Mouse (Mus musculus): ENCODE measurements around the gene Arsb. TPM values are rescaled to one million over a fixed set of nuclear protein-coding genes. Genes with fewer than 3 reads are reported as not detected.
A peak's percentile ranks its signal among the peaks of the same experiment; 100 is the strongest.

The Arsb gene
- polyA plus RNA-seq, 1 experiment from 2014 or later: 7.6 TPM

DNA sequence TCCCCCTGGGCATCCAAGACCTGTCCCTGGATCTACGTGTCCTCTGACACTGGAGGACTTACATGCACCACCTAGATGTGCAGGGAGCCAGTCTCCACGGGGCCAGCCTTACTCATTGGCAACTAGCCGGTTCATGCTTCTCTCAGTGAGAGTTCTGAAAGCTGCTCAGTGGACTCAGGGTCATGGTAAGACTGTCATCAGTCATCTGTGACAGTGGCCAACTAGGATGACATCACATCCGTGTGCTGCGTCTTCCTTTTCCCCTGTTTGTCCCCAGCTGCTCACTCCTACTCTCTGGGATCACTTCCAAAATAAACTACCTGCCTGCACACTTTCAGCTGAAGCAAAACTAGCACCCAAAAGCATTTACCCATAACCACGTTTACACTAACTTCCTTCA, 50.6 kb downstream of the Arsb start:
- 54% methylated on average over 6 of the region's 6 CpGs for WGBS
- H3K4me3 ChIP-seq: no peak overlapping the region
- peaks cover 11% of the 10 kb centered on the region for H3K4me1 ChIP-seq (replicated peaks)
- H3K9ac ChIP-seq: no peak overlapping the region
- 0 out of 2 replicates have a peak, but pooled peaks cover 2% of the 10 kb centered on the region for H3K36me3 ChIP-seq
- ATAC-seq (ENCODE audit: insufficient number of reproducible peaks, low FRiP score): peak; percentile 45; the same call in 1 of the 2 replicates
- H3K27ac ChIP-seq (ENCODE audit: poor library complexity, severe bottlenecking): no peak overlapping the region
- H3K4me2 ChIP-seq: no peak overlapping the region
- peaks cover 3% of the 10 kb centered on the region; the same call in 1 of the 2 replicates for H3K9me3 ChIP-seq (replicated peaks)
- no peaks in the 10 kb centered on the region for H3K27me3 ChIP-seq (replicated peaks)

DNA sequence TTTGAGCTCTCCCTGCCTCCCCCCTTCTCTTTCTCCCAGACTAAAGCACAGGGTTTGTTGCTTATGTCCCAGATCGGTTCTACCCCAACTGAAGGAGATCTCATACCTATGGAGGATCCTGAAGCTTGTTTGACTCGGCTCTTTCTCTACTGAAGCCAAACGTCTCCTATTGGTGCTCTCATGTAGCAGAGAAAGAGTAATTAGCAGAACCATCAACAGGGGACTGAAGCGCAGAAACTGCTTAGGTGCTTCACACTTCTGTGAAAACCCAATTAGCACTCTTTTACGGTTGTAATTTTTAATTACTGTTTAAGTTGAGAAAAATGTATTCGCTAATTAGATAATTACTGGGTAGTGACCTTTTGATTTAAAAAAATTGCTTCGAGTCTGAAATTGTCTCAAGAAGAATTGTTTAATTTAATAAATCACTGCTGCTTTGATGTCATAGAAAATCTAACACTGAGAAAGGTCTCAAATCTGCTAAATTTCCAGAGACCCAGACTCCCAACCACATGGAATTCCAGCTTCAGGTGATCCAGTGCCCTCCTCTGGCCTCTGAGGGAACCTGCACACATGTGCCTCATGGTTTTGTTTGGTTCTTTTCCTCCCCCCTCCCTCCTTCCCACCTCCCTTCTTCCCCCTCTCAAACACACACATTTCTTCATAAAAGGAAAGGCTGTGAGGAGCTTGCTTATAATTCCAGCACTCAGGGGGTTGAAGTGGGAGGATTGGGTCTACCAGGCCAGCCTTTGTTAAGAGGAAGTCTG, 54.5 kb downstream of the Arsb start:
- no peak for ATAC-seq (ENCODE audit: insufficient number of reproducible peaks, low FRiP score)

DNA sequence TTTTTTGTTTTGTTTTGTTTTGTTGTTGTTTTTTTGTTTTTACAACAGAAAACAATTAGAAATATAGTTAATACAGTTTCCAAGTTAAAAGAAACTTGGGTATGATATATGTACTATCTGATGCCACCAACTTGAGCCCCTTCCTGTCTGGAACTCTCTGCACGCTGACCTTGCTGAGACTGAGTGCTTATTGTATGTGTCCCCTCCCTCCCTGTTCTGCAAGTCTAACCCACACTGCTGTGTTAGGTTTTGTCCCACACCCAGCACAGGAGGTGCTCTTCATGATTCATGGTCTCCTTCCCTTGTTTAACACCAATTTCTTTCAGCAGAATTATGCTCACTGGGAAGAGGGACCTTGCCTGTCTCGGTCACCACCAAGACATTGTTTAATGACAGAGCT, 56.3 kb downstream of the Arsb start:
- no peaks in the 10 kb centered on the region for H3K27me3 ChIP-seq (replicated peaks)
- no peaks in the 10 kb centered on the region for H3K36me3 ChIP-seq
- no peak for ATAC-seq (ENCODE audit: insufficient number of reproducible peaks, low FRiP score)
- WGBS: 61% methylated on average over 2 of the region's 2 CpGs
- no peak overlapping the region for H3K4me2 ChIP-seq
- no peak overlapping the region for H3K27ac ChIP-seq (ENCODE audit: poor library complexity, severe bottlenecking)
- H3K4me3 ChIP-seq: no peak overlapping the region
- H3K9me3 ChIP-seq (replicated peaks): no peaks in the 10 kb centered on the region; the same call in 1 of the 2 replicates
- H3K9ac ChIP-seq: no peak overlapping the region
- peaks cover 8% of the 10 kb centered on the region for H3K4me1 ChIP-seq (replicated peaks)

More for the DNA sequence above, 54.5 kb downstream of the Arsb start:
- Histone ChIP-seq H3K27ac (ENCODE audit: poor library complexity, severe bottlenecking) (no peak overlapping the region), H3K9ac (no peak overlapping the region), H3K27me3 (replicated peaks) (no peaks in the 10 kb centered on the region), H3K36me3 (no peaks in the 10 kb centered on the region), H3K9me3 (replicated peaks) (no peaks in the 10 kb centered on the region), H3K4me1 (replicated peaks) (peaks cover 19% of the 10 kb centered on the region), H3K4me2 (no peak overlapping the region), H3K4me3 (no peak overlapping the region)
- 81% methylated on average over 7 of the region's 7 CpGs for WGBS

DNA sequence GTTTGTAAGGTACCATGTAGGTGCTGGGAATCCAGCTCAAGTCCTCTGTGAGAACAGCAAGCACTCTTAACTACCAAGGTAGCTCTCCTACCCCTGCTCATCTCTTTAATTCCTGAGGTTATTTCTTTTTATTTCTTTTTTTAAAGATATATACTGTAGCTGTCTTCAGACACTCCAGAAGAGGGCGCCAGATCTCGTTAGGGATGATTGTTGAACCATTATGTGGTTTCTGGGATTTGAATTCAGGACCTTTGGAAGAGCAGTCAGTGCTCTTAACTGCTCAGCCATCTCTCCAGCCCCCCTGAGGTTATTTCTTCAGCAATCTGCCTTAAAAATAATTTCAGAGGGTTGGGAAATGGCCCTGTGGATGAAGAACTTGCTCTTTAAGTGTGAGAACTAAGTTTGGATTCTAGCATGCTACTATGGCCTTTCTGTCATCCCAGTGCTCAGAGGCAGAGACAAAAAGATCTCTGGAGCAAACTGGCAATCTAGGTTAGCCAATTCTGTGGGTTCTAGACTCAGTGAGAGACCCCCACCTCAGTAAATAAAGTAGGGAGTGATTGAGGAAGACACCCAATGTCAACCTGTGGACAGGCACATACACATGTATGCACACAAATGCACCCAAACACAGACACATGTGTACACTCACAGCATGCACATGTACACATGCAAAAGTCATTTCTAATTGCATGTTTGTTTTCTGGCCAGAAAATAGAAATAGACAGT, 58.3 kb downstream of the Arsb start:
- 66% methylated on average over 2 of the region's 2 CpGs for WGBS
- no peaks in the 10 kb centered on the region for H3K36me3 ChIP-seq
- no peaks in the 10 kb centered on the region for H3K27me3 ChIP-seq (replicated peaks)
- H3K4me1 ChIP-seq (replicated peaks): peaks cover 8% of the 10 kb centered on the region
- no peak overlapping the region for H3K27ac ChIP-seq (ENCODE audit: poor library complexity, severe bottlenecking)
- H3K4me2 ChIP-seq: no peak overlapping the region
- H3K9me3 ChIP-seq (replicated peaks): no peaks in the 10 kb centered on the region; the same call in 1 of the 2 replicates
- ATAC-seq (ENCODE audit: insufficient number of reproducible peaks, low FRiP score): no peak
- no peak overlapping the region for H3K4me3 ChIP-seq
- H3K9ac ChIP-seq: no peak overlapping the region

DNA sequence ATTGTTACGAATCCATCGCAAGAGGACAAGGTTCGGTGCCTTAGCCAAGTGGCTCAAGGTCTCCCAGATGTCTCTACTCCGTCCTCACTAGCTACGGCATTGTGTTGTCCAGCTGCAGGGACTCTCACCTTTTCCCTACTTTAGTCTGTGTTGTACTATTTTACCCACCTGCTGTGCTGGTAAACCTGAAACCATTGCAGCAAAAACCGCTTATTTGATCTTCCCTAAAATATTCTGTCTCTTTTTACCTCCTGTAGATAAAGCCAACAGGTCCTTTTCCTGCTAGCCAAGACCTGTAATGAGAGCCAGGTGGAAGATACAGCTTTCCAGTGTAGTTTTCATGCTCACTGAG, 58.8 kb downstream of the Arsb start:
- Histone ChIP-seq H3K9me3 (replicated peaks) (no peaks in the 10 kb centered on the region; the same call in 1 of the 2 replicates), H3K9ac (no peak overlapping the region), H3K36me3 (no peaks in the 10 kb centered on the region), H3K4me1 (replicated peaks) (peaks cover 8% of the 10 kb centered on the region), H3K27me3 (replicated peaks) (no peaks in the 10 kb centered on the region), H3K27ac (ENCODE audit: poor library complexity, severe bottlenecking) (no peak overlapping the region), H3K4me2 (no peak overlapping the region), H3K4me3 (no peak overlapping the region)
- 87% methylated on average over 6 of the region's 6 CpGs for WGBS
- no peak for ATAC-seq (ENCODE audit: insufficient number of reproducible peaks, low FRiP score)

DNA sequence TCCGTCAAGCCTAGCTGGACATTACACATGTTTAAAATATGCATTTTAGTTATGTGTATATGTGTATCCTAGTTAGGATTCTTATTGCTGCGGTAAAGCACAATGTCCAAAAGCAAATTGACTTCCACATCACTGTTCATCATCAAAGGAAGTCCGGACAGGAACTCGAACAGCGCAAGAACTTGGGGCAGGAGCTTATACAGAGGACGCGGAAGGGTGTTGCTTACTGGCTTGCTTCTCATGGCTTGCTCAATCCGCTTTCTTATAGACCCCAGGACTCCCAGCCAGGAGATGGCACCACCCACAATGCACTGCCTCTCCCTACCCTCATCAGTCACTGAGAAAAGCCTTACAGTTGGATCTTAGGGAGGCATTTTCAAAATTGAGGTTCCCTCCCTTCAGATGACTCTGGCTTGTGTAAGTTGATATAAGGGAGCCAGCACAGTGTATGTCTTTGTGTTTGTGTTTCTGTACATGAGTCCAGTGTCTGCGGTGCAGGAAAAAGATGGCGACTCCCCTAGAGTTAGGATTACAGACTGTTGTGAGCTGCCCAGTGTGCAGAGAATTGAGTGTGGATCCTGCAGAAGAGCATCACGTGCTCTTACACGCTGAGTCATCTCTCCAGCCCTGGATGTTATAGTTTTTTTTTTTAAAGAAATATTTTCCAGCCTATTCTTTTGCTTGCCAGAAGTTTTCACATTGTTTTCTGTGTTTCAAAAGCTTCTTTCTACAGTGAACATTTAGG, 66.2 kb downstream of the Arsb start:
- WGBS: 77% methylated on average over 12 of the region's 12 CpGs
- Histone ChIP-seq H3K27me3 (replicated peaks) (no peaks in the 10 kb centered on the region), H3K36me3 (no peaks in the 10 kb centered on the region), H3K9me3 (replicated peaks) (peaks cover 4% of the 10 kb centered on the region), H3K4me2 (no peak overlapping the region), H3K4me1 (replicated peaks) (peaks cover 33% of the 10 kb centered on the region), H3K9ac (no peak overlapping the region), H3K4me3 (no peak overlapping the region), H3K27ac (ENCODE audit: poor library complexity, severe bottlenecking) (no peak overlapping the region)
- ATAC-seq (ENCODE audit: insufficient number of reproducible peaks, low FRiP score): peak; percentile 11; the same call in 1 of the 2 replicates

DNA sequence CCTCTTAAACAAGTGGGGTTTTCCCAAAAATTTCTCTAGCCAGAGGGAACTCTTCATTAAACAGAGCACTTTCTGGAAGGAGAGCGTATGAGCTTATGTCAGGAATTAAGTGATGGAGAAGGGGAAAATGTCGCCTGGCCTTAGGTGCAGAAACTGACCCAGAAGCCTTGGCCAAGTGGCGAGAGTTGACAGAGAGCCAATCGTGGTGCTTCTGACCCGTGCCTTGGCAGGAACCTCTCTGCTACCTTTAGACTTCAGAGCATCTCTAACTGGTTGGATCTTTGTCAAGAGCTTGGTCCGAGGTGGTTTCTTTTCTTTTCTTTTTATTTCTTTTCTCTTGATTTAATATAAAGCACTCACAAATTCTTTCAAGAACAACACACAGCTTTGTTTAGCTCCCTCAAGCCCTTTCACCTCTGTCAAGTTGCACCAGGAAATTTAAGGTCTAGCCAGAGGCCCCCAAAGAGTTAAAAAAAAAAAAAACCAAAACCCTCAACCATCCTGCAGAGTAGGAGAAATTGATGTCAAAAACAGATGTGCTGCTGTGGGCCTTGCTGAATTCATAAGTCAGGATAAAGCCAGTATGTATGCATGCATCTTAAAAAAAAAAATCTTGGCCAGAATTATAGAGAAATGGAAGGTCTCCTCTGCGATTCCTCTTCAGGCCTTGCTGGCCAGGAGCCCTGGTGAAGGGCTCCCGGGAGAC, 67.2 kb downstream of the Arsb start:
- H3K4me1 ChIP-seq (replicated peaks): peaks cover 33% of the 10 kb centered on the region
- no peak overlapping the region for H3K9ac ChIP-seq
- 57% methylated on average over 8 of the region's 8 CpGs for WGBS
- ATAC-seq (ENCODE audit: insufficient number of reproducible peaks, low FRiP score): no peak
- H3K27ac ChIP-seq (ENCODE audit: poor library complexity, severe bottlenecking): peak overlapping the region; percentile 53; the same call in 1 of the 2 replicates
- no peak overlapping the region for H3K4me3 ChIP-seq
- H3K9me3 ChIP-seq (replicated peaks): peaks cover 8% of the 10 kb centered on the region
- H3K4me2 ChIP-seq: peak overlapping the region; percentile 21
- no peaks in the 10 kb centered on the region for H3K36me3 ChIP-seq
- H3K27me3 ChIP-seq (replicated peaks): no peaks in the 10 kb centered on the region

DNA sequence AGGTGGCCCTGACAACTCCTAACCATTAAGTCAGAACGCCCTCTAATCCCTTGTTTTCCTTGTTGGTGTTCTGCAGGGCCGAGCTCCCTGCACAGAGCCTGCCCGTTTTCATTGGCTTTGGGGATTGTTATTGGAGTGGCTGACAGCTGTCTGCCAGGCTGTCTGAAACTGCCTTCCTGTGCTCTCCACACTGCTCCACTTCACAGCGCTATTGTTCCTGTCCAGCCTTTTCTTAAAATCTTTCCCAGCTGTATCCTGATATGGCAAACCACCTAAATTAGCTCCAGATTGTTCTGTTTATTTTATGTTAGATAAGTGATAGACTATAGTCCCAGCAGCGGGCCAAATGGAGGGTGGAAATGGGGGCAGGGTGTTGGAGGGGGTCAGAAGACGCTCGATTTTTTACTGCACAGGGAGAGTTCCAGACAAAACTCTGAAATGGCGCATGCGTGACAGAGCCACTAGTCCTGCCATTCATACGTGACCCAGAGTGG, 67.8 kb downstream of the Arsb start:
- Histone ChIP-seq H3K4me1 (replicated peaks) (peaks cover 33% of the 10 kb centered on the region), H3K36me3 (no peaks in the 10 kb centered on the region), H3K9ac (no peak overlapping the region), H3K27ac (ENCODE audit: poor library complexity, severe bottlenecking) (peak overlapping the region; percentile 76), H3K9me3 (replicated peaks) (peaks cover 8% of the 10 kb centered on the region), H3K4me3 (no peak overlapping the region), H3K27me3 (replicated peaks) (no peaks in the 10 kb centered on the region), H3K4me2 (peak overlapping the region; percentile 21)
- peak; percentile 81 for ATAC-seq (ENCODE audit: insufficient number of reproducible peaks, low FRiP score)
- WGBS: 18% methylated on average over 10 of the region's 10 CpGs

DNA sequence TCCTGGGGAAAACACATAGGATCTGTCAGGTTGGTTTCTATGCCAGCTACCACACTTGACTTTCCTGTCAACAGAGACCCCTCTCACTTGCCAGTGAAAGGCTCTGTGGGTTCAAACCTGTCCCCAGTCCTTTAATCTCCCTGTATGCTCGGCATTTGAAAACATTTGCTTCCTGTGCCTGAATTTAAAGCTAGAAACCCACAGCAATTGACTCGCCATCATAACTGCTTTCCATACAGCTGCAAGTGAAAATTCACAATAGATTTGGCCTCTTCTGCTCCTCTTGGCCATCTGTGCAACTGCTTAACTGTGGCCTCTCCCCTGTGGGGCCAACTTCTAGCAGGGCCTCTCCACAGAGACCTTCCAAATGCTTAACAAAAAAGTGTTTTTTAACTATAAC, 68.3 kb downstream of the Arsb start:
- Histone ChIP-seq H3K27ac (ENCODE audit: poor library complexity, severe bottlenecking) (peak overlapping the region; percentile 76), H3K4me2 (peak overlapping the region; percentile 21; the same call in 1 of the 2 replicates), H3K36me3 (no peaks in the 10 kb centered on the region), H3K4me1 (replicated peaks) (peaks cover 33% of the 10 kb centered on the region), H3K9me3 (replicated peaks) (peaks cover 8% of the 10 kb centered on the region), H3K4me3 (no peak overlapping the region), H3K9ac (no peak overlapping the region), H3K27me3 (replicated peaks) (no peaks in the 10 kb centered on the region)
- 32% methylated on average over 2 of the region's 2 CpGs for WGBS
- no peak for ATAC-seq (ENCODE audit: insufficient number of reproducible peaks, low FRiP score)

DNA sequence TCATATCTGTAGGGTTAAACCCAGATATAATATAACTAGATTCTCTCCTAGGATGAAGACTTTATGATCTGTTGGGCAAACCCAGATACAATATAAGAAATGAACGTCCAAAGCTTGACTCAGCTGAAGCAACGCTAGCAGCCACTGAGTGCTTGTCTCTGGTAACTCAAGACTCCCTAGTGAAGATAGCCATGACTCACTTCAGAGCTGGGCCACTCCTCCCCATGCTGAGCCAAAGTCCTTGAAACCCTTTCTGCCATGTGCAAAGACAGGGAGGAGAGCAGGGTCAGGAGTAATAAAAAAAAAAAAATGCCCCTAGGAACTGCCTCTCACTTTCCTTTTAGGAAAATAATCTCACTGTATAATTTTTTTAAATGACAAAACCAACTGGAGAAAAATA, 68.7 kb downstream of the Arsb start:
- Histone ChIP-seq H3K9ac (no peak overlapping the region), H3K4me3 (no peak overlapping the region), H3K27ac (ENCODE audit: poor library complexity, severe bottlenecking) (peak overlapping the region; percentile 76; the same call in 1 of the 2 replicates), H3K4me1 (replicated peaks) (peaks cover 33% of the 10 kb centered on the region), H3K27me3 (replicated peaks) (no peaks in the 10 kb centered on the region), H3K36me3 (no peaks in the 10 kb centered on the region), H3K9me3 (replicated peaks) (peaks cover 8% of the 10 kb centered on the region), H3K4me2 (no peak overlapping the region)
- ATAC-seq (ENCODE audit: insufficient number of reproducible peaks, low FRiP score): no peak
- 26% methylated on average over 2 of the region's 2 CpGs for WGBS

All from heart, embryonic 12.5 days (tissue).